Mouse (Mus musculus): ENCODE results near the gene Actn4. TPM values are rescaled to one million over a fixed set of nuclear protein-coding genes. Genes with fewer than 3 reads are reported as not detected.
A peak's percentile ranks its signal among the peaks of the same experiment; 100 is the strongest.

Actn4 gene
- polyA plus RNA-seq, 1 experiment: 340 TPM

DNA sequence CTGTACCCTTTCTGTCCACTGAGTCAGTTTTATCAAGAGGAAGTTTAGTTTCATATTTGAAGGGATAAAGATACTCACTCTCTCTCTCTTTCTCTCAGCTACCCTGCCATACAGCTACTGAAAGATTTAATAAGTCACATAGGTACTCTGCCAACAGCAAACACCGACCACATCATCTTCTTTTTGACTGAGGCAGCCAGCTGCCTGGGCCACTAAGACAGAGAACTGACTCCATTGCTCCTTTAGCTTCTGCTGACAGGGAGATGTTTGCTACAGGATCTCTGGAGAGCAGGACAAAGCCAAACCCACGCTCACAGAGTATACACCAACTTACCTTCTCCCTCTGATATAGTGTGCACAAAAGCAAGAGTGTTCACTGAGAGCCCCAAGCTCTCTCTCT is 12.8 kb downstream of the Actn4 start:
- H3K4me1 ChIP-seq (ENCODE audit: control insufficient read depth, insufficient read depth, low read length): peaks cover 73% of the 10 kb centered on the region
- 32% methylated on average over 2 of the region's 2 CpGs for WGBS

DNA sequence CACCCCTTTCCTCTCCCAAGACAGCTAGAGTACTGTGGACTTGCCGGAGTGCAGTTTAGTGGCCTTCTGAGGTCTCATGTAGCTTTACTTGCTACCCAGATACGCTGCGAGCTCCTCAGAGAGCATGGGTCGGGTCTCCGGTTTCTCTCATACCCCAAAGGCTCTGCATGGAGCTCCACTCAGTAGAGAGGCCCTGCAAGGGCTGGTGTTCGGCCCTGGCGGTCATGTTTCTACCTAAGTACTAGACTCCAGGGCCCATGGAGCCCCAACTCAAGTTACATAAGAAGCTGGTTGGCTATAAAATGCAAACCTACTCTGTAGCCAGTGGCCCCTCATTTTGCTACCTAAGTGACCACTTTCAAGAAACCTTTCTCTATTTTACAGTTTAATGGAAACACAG is 13.4 kb downstream of the Actn4 start:
- Histone ChIP-seq H3K27ac (ENCODE audit: insufficient read depth, low read depth, low read length) (peak overlapping the region; percentile 27; the same call in 1 of the 2 replicates), H3K27me3 (replicated peaks; ENCODE audit: control insufficient read depth, insufficient read depth, low read length) (no peaks in the 10 kb centered on the region), H3K4me3 (ENCODE audit: insufficient read depth, low read depth, low read length) (no peak overlapping the region), H3K4me1 (ENCODE audit: control insufficient read depth, insufficient read depth, low read length) (peaks cover 73% of the 10 kb centered on the region), H3K36me3 (ENCODE audit: control insufficient read depth, insufficient read depth, low read length) (peaks cover under 1% of the 10 kb centered on the region; the same call in 1 of the 2 replicates)
- DNase-seq: no peak
- TF ChIP-seq POLR2A (IDR thresholded peaks at IDR 0.05; ENCODE audit: low read depth, low read length) (no peak), CTCF (conservative IDR thresholded peaks at IDR 0.05; ENCODE audit: insufficient read depth, insufficient read length, low read depth, low read length) (no peak)
- 64% methylated on average over 7 of the region's 7 CpGs for WGBS

More for the DNA sequence above, 12.8 kb downstream of the Actn4 start:
- Histone ChIP-seq H3K27me3 (replicated peaks; ENCODE audit: control insufficient read depth, insufficient read depth, low read length) (no peaks in the 10 kb centered on the region), H3K36me3 (ENCODE audit: control insufficient read depth, insufficient read depth, low read length) (no peaks in the 10 kb centered on the region; the same call in 1 of the 2 replicates), H3K4me3 (ENCODE audit: insufficient read depth, low read depth, low read length) (no peak overlapping the region), H3K27ac (ENCODE audit: insufficient read depth, low read depth, low read length) (peak overlapping the region; percentile 10)
- no peak for DNase-seq
- no peak for TF ChIP-seq POLR2A (IDR thresholded peaks at IDR 0.05; ENCODE audit: low read depth, low read length)
- TF ChIP-seq CTCF (conservative IDR thresholded peaks at IDR 0.05; ENCODE audit: insufficient read depth, insufficient read length, low read depth, low read length): no peak

DNA sequence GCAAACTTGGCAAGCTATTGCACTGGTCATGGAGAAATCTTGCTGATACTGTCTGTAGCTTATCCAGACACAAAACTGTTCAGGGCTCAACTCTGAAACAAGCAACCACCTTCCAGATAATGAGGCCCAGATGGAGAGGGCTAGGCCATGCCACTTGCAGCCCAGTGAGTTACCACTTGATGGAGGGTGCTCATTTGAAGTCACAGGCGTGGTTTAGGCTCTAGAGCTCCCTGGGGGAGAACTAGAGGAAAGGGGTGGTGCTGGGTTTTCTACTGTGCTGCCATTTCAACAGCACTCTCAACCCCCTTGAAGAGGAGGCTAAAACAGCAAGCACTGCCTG is 15.9 kb downstream of the Actn4 start:
- 0 out of 2 replicates have a peak, but pooled peaks cover 2% of the 10 kb centered on the region for H3K36me3 ChIP-seq (ENCODE audit: control insufficient read depth, insufficient read depth, low read length)
- H3K27ac ChIP-seq (ENCODE audit: insufficient read depth, low read depth, low read length): peak overlapping the region; percentile 79
- H3K4me3 ChIP-seq (ENCODE audit: insufficient read depth, low read depth, low read length): no peak overlapping the region
- H3K4me1 ChIP-seq (ENCODE audit: control insufficient read depth, insufficient read depth, low read length): peaks cover 71% of the 10 kb centered on the region
- TF ChIP-seq CTCF (conservative IDR thresholded peaks at IDR 0.05; ENCODE audit: insufficient read depth, insufficient read length, low read depth, low read length) (no peak), POLR2A (IDR thresholded peaks at IDR 0.05; ENCODE audit: low read depth, low read length) (no peak)
- DNase-seq: no peak
- no peaks in the 10 kb centered on the region for H3K27me3 ChIP-seq (replicated peaks; ENCODE audit: control insufficient read depth, insufficient read depth, low read length)
- WGBS: 24% methylated on average over 1 of the region's 1 CpGs

DNA sequence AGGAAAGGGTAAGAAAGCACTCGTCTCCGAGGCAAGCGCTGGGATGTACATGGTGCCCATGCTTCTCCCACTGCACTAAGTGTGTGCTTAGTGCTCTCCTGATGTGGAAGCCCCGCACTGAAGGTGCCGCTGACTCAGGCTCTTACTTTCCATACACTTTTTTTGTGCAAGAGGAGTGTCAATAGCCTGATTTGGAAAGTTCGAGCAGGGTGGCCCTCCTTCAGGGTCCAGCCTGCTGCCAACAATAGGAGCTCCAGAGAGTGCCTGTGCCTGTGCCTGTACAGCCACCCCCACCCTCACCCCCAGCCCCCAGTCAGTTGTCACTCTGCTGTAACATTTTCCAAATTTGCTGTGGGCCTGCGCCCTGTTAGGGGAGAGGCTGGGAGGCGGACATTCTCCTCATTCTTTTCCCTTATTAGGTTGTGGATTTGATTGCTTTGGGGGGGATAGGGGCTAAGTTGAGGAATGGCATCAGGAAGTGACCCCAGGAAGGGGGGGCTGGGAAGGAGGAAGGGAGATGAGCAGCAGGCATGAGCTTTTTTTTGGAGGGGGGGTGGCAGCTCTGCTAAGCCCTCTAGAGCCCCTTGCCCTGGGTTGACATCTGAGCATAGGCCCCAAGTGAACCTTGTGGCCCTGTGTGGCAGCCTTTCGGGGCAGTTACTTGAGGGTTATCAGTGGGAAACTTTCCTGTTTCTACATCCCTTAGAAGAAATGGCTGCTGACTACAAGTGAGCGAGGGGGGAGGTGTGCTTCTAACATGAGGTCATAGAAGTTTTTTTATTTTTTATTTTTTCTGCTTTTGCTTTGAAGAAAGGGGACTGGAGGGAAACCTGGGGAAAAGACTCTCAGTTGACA is 16.5 kb downstream of the Actn4 start:
- WGBS: 22% methylated on average over 10 of the region's 10 CpGs
- Histone ChIP-seq H3K36me3 (ENCODE audit: control insufficient read depth, insufficient read depth, low read length) (0 out of 2 replicates have a peak, but pooled peaks cover 2% of the 10 kb centered on the region), H3K4me3 (ENCODE audit: insufficient read depth, low read depth, low read length) (no peak overlapping the region), H3K4me1 (ENCODE audit: control insufficient read depth, insufficient read depth, low read length) (peaks cover 73% of the 10 kb centered on the region), H3K27ac (ENCODE audit: insufficient read depth, low read depth, low read length) (peak overlapping the region; percentile 96), H3K27me3 (replicated peaks; ENCODE audit: control insufficient read depth, insufficient read depth, low read length) (no peaks in the 10 kb centered on the region)
- TF ChIP-seq CTCF (conservative IDR thresholded peaks at IDR 0.05; ENCODE audit: insufficient read depth, insufficient read length, low read depth, low read length) (no peak), POLR2A (IDR thresholded peaks at IDR 0.05; ENCODE audit: low read depth, low read length) (no peak)
- DNase-seq: peak; percentile 74

DNA sequence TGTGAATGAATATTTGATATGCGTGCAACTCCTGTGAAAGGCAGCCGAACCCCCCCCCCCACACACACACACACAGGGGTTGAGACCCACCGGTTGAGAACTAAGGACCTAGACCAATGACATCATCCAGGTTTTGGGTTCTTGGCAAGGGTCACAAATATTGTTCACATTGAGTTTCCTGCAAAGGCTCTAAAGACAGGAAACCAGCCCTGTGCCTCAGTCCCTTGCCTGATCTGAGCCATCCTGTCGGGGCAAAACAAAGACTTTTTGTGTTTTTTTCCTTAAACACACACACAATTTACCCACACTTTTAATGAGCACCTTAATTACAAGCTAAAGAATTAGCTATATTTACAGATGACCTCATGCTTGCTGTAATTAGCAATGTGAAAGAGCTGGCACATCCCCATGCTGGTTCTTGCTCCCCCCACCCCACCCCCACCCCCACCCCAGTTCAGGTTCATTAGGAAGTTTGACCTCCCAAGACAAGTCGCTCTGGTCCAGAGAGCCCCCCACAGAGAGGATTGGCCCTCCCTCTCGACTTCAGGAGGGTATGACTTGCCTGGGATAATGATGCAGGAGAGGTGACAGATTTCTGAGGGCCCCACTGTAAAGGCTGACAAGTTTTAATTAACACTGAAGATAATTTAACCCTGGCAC is 17.3 kb downstream of the Actn4 start:
- H3K27ac ChIP-seq (ENCODE audit: insufficient read depth, low read depth, low read length): peak overlapping the region; percentile 96
- H3K4me3 ChIP-seq (ENCODE audit: insufficient read depth, low read depth, low read length): no peak overlapping the region
- H3K4me1 ChIP-seq (ENCODE audit: control insufficient read depth, insufficient read depth, low read length): peaks cover 76% of the 10 kb centered on the region
- H3K36me3 ChIP-seq (ENCODE audit: control insufficient read depth, insufficient read depth, low read length): 0 out of 2 replicates have a peak, but pooled peaks cover 2% of the 10 kb centered on the region
- 30% methylated on average over 6 of the region's 6 CpGs for WGBS
- TF ChIP-seq CTCF (conservative IDR thresholded peaks at IDR 0.05; ENCODE audit: insufficient read depth, insufficient read length, low read depth, low read length) (no peak), POLR2A (IDR thresholded peaks at IDR 0.05; ENCODE audit: low read depth, low read length) (no peak)
- peak; percentile 55 for DNase-seq
- no peaks in the 10 kb centered on the region for H3K27me3 ChIP-seq (replicated peaks; ENCODE audit: control insufficient read depth, insufficient read depth, low read length)

DNA sequence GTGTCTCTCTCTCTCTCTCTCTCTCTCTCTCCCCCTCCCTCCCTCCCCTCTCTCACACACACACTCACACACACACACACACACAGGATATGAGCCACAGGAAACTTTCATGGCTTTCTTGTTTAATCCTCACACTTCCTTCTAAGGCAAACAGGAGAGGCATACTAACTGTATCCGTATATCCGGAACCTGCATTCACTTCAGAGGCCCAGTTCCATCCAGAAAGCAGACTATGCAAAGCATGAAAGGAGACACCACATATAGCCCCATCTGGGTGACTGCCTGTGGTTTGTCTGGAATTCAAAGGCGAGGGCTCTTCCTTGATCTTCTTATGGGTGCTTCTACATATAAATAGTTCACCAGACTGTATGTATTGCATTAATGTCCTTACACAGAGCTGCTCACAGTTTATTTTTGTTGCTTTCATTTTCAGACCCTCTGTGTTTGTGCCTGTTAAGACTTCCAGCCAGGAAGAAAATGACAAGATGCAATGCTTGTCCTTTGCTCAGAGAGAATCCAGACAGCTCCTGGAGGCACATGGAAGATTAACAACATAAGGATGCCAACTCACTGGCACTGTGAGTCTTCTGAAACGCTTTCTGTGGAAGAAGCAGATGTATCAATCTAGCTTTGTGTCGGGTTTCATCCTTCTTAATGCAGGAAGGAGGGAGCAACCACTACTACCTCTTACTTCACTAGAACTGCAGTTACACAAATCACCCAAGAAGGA is 18.5 kb downstream of the Actn4 start:
- Histone ChIP-seq H3K4me1 (ENCODE audit: control insufficient read depth, insufficient read depth, low read length) (peaks cover 78% of the 10 kb centered on the region), H3K4me3 (ENCODE audit: insufficient read depth, low read depth, low read length) (no peak overlapping the region), H3K36me3 (ENCODE audit: control insufficient read depth, insufficient read depth, low read length) (0 out of 2 replicates have a peak, but pooled peaks cover 2% of the 10 kb centered on the region), H3K27me3 (replicated peaks; ENCODE audit: control insufficient read depth, insufficient read depth, low read length) (no peaks in the 10 kb centered on the region), H3K27ac (ENCODE audit: insufficient read depth, low read depth, low read length) (peak overlapping the region; percentile 79)
- TF ChIP-seq POLR2A (IDR thresholded peaks at IDR 0.05; ENCODE audit: low read depth, low read length): no peak
- TF ChIP-seq CTCF (conservative IDR thresholded peaks at IDR 0.05; ENCODE audit: insufficient read depth, insufficient read length, low read depth, low read length): no peak
- peak; percentile 20 for DNase-seq
- WGBS: 47% methylated on average over 5 of the region's 5 CpGs
